Mouse (Mus musculus) myocyte (in vitro differentiated cells): ENCODE measurements at regions not wholly inside any gene's neighbourhood (a gene's known extent, or its start where the extent isn't known, plus 50 kb on each side); places are given as distances from the start of the nearest gene placed in this dataset.

Experiments used
- CEBPB ChIP-seq: IDR thresholded peaks from 2 replicates; pipeline ENCODE4 v1.6.1; 2011; ENCODE audit warnings: mild to moderate bottlenecking, moderate library complexity; ENCODE audit not compliant: poor library complexity, insufficient read depth, severe bottlenecking
- E2F4 ChIP-seq: IDR thresholded peaks from one replicate; pipeline ENCODE4 v1.6.1; 2011; ENCODE audit warnings: mild to moderate bottlenecking, control low read depth, moderate library complexity; ENCODE audit not compliant: insufficient read depth
- MAX ChIP-seq: IDR thresholded peaks from one replicate; pipeline ENCODE4 v1.6.1; 2011; ENCODE audit warnings: low read depth, mild to moderate bottlenecking, control low read depth
- MYOD1 ChIP-seq, 3 experiments: IDR thresholded peaks; one replicate each; pipeline ENCODE4 v1.6.1; 2011; ENCODE audit warnings: control low read depth in 2 of 3, low read depth in 2 of 3, mild to moderate bottlenecking in 2 of 3, moderate library complexity in 1 of 3; ENCODE audit not compliant: insufficient read length in 2 of 3, control insufficient read depth in 1 of 3
- MYOG ChIP-seq, 3 experiments: IDR thresholded peaks; one replicate each; pipeline ENCODE4 v1.6.1; 2011; ENCODE audit warnings: control low read depth in 2 of 3, low read depth in 2 of 3, mild to moderate bottlenecking in 2 of 3; ENCODE audit not compliant: insufficient read length in 2 of 3, control insufficient read depth in 1 of 3, insufficient read depth in 1 of 3
- POLR2A ChIP-seq: IDR thresholded peaks from one replicate; pipeline ENCODE4 v1.6.1; 2011; ENCODE audit warnings: low read depth, mild to moderate bottlenecking, control low read depth, moderate library complexity; ENCODE audit not compliant: insufficient read length
- POLR2AphosphoS2 ChIP-seq: IDR thresholded peaks from one replicate; pipeline ENCODE4 v1.6.1; 2011; ENCODE audit warnings: low read depth, control low read depth; ENCODE audit not compliant: insufficient read length
- TCF12 ChIP-seq: IDR thresholded peaks from one replicate; pipeline ENCODE4 v1.6.1; 2011; ENCODE audit warnings: mild to moderate bottlenecking, control low read depth; ENCODE audit not compliant: poor library complexity, insufficient read depth, severe bottlenecking
- TCF3 ChIP-seq: IDR thresholded peaks from one replicate; pipeline ENCODE4 v1.6.1; 2011; ENCODE audit warnings: low read depth, control low read depth; ENCODE audit not compliant: insufficient read length
- USF1 ChIP-seq: IDR thresholded peaks from one replicate; pipeline ENCODE4 v1.6.1; 2011; ENCODE audit warnings: low read depth, mild to moderate bottlenecking, control low read depth, moderate library complexity

GRCm38 (mm10) chr3:52184241-52184640 lies 79.4 kb upstream of the Maml3 start:
- TF ChIP-seq POLR2A, result no peak
- TF ChIP-seq MAX, result no peak
- no peak for TF ChIP-seq USF1
- TF ChIP-seq CEBPB, result no peak
- TF ChIP-seq MYOG (IDR thresholded peaks at IDR 0.05; ENCODE audit: control insufficient read depth in 1 of 3, insufficient read depth in 1 of 3, insufficient read length in 2 of 3, low read depth in 2 of 3), result no peak
- no peak for TF ChIP-seq TCF12
- no peak for TF ChIP-seq E2F4
- no peak for TF ChIP-seq POLR2AphosphoS2
- TF ChIP-seq TCF3, result no peak
- TF ChIP-seq MYOD1 (IDR thresholded peaks at IDR 0.05; ENCODE audit: control insufficient read depth in 1 of 3, insufficient read length in 2 of 3, low read depth in 2 of 3), result no peak
